Mouse (Mus musculus) hindlimb bud, embryonic 11.5 days (tissue): Measurements from ENCODE around the gene Ano8.
"Not testable (repeated sequence)": the region's sequence is repeated elsewhere in the genome, so short reads cannot be mapped to it uniquely, and the experiment has no call there.

Source experiments
- DNase-seq: peaks from one replicate; pipeline ENCODE4 v3.0.0-alpha.2; 2012; ENCODE audit warnings: low read depth, low spot score; ENCODE audit errors: extremely low spot score

The Ano8 gene

DNA sequence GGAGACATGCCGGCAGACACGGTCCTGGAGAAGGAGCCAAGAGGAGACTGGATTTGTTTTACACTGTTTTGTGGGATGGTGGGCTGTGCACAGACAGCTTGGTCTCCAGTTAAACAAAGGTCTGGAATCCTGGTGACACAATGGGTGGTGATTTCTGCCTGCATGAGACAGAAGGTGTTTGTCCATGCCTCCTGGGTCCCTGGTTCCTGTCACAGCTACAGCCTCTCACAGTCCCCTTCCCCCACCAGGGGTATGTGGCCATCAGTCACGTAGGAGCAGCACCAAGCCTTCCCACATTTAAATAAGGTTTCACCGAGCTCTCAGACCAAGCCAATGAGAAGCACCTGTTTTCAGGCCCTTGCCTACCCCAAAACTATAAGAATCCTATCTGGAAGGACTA lies 34.4 kb downstream of the Ano8 start:
- no peak for DNase-seq

DNA sequence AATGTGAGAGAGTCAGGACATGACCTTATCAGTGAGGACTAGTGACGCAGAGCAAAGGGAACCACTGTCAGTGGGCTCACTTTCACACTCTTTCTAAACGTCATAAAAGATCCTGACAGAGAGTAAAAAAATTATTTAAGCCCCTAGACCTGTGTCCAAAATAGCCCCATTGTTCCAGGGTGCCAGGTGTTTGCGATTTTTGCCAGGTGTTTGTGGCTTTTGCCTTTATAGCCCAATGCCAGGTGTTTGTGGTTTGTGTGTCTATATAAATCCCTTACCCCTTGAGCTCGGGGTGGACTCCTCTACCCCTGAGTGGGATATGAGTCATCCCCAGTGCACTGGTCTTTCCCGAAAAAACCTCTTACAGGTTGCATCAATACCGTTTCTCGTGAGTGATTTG lies 40.7 kb downstream of the Ano8 start:
- no peak for DNase-seq

DNA sequence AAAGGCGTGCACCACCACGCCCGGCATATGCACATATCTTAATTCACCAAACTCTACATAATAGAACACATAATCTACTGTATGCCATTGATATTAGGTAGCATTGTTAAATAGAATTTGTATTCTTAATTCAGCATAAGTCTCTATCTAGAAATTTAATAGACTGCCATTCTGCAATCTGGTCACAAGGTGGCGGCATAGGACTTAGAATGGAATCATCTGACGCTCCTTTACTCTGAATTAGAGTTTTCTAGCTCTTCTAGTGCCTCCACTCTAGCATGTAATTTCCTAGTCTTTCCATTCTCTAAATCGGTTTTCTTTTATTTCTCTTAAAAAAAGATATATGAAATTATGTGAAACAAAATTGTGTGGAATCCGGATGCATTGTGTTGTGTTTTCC lies 44.4 kb downstream of the Ano8 start:
- peak; percentile 56 for DNase-seq

DNA sequence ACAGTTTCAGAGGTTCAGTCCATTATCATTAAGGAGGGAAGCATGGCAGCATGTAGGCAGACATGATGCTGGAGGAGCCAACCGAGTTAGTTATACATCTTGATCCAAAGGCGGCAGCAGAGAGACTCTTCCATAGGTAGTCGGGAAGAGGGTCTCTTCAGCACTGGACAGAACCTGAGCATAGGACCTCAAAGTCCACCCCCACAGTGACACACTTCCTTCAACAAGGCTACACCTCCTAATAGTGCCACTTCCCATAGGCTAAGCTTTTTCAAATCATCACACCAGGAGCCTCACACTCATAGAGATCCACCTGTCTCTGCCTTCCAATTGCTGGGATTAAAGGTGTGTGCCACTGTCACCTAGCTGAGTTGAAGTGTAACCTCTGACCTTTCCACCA lies 48.7 kb downstream of the Ano8 start:
- DNase-seq: no peak

DNA sequence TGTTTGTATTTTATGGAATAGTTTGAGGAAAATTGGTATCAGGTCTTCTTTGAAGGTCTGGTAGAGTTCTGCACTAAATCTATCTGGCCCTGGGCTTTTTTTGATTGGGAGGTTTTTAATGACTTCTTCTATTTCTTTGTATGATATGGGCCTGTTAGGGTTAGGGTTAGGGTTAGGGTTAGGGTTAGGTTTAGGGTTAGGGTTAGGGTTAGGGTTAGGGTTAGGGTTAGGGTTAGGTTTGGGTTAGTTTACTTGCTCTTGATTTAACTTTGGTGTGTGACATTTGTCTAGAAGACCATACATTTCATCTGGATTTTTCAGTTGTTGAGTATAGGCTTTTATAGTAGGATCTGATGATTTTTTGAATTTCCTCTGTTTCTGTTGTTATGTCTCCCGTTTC lies 52.8 kb downstream of the Ano8 start:
- not testable (repeated sequence) for DNase-seq
